Mouse (Mus musculus): ENCODE measurements around the gene Mex3a. TPM values are rescaled to one million over a fixed set of nuclear protein-coding genes. Genes with fewer than 3 reads are reported as not detected.
A peak's percentile ranks its signal among the peaks of the same experiment; 100 is the strongest.

Mex3a gene
- polyA plus RNA-seq, 1 experiment from 2014 or later, result 7.3 TPM

DNA sequence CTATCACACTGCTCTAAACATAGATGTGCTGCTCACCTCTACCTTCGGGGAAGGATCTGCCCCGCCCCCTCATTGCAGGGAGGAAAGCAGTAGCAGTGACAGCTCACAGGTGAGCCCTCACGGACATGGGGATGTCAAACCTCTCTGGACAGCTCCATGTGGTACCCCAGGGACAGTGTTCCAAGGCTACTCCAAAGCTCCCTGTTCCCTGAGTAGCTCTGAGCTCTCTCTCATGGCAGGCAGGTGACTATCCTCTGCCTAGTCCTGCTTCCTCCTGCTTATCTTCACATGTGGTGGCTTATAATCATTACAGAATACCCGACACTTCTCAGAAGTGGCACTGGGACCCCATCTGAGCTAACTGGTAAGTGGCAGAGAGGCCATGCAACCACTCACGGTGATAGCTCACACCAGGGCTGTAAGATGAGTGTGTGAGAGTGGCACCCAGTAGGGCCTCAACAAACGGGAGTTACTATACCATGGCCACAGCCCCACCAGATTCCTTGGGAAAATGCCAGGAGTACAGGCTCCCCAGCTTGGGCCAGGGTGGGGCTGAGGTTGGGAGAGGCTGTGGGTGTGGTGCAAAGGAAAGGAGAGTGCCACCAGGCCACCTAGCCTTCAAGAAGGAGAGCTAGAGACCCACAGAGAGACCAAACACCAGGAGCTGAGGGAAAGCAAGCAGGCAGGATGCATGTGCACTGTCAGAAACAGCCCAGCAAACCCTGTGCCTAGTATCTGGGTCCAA is 14.7 kb downstream of the Mex3a start:
- no peaks in the 10 kb centered on the region for H3K36me3 ChIP-seq (ENCODE audit: control insufficient read depth, insufficient read depth, low read length)
- H3K4me1 ChIP-seq (ENCODE audit: control insufficient read depth, insufficient read depth, low read length), result peaks cover 10% of the 10 kb centered on the region
- H3K4me3 ChIP-seq (ENCODE audit: low read length), result peak overlapping the region; percentile 29
- peak overlapping the region; percentile 50 for H3K4me2 ChIP-seq (ENCODE audit: low read depth, low read length)
- no peaks in the 10 kb centered on the region for H3K9me3 ChIP-seq (ENCODE audit: control insufficient read depth, low read length)
- H3K27me3 ChIP-seq (replicated peaks; ENCODE audit: control insufficient read depth, insufficient read depth, low read length), result no peaks in the 10 kb centered on the region
- no peak overlapping the region for H3K9ac ChIP-seq (ENCODE audit: low read depth, low read length)
- 0 out of 2 replicates have a peak, but pooled peaks have one; percentile 24 for ATAC-seq
- WGBS, result 56% methylated on average over 6 of the region's 6 CpGs
- no peak overlapping the region; the same call in 1 of the 2 replicates for H3K27ac ChIP-seq (ENCODE audit: low read length)

DNA sequence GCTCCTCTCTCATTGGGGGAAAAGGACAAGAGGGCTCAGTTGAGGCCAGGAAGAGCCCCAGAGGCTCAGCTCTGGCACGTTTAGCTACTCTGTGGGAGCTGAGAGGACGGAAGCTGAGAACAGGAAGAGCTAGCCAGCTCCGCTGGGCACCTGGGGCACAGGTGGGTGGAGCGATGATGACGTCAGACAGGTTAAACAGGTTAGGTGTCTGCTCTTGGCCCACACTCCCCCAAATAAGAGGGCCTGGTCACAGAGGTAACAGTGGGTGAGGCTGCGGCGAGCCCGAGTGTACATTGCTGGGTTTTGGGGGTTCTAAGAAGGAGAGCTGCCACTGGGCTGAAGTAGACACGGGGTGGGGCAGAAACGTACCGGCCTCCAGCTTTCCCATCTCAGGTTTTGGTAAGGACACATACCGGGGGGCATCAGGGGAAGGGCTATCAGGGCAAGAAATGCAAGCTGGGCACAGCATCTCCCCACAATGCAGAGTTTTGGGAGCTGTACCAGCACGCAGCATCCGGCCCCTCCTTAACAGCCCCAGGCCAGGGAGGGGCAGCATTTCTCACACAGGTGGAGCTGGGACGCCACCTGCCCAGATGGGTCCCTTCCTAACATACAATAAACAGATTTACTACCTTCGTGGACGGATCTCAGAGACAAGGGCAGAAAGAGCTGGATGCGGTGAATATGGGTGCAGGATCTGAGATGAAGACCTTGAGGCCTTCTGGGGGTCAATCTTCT is 16.2 kb downstream of the Mex3a start, which contains the start of gene Rab25:
Rab25 (minus strand) TSS at position 121 of the 738 bp plus-strand sequence.
- Histone ChIP-seq H3K36me3 (ENCODE audit: control insufficient read depth, insufficient read depth, low read length) (no peaks in the 10 kb centered on the region), H3K9ac (ENCODE audit: low read depth, low read length) (peak within 1 kb of the TSS; percentile 65), H3K27me3 (replicated peaks; ENCODE audit: control insufficient read depth, insufficient read depth, low read length) (no peaks in the 10 kb centered on the region), H3K4me2 (ENCODE audit: low read depth, low read length) (peak within 1 kb of the TSS; percentile 50), H3K4me3 (ENCODE audit: low read length) (peak within 1 kb of the TSS; percentile 49), H3K27ac (ENCODE audit: low read length) (peak within 1 kb of the TSS; percentile 75), H3K4me1 (ENCODE audit: control insufficient read depth, insufficient read depth, low read length) (peaks cover 14% of the 10 kb centered on the region), H3K9me3 (ENCODE audit: control insufficient read depth, low read length) (no peaks in the 10 kb centered on the region)
- ATAC-seq, result peak; percentile 45
- WGBS, result 41% methylated on average over 18 of the region's 18 CpGs

GRCm38 (mm10) chr3:88551586-88551985 is 19.4 kb downstream of the Mex3a start:
- Histone ChIP-seq H3K4me3 (ENCODE audit: low read length) (peak overlapping the region; percentile 95), H3K36me3 (ENCODE audit: control insufficient read depth, insufficient read depth, low read length) (no peaks in the 10 kb centered on the region), H3K27me3 (replicated peaks; ENCODE audit: control insufficient read depth, insufficient read depth, low read length) (no peaks in the 10 kb centered on the region), H3K9ac (ENCODE audit: low read depth, low read length) (peak overlapping the region; percentile 97; the same call in 1 of the 2 replicates), H3K4me2 (ENCODE audit: low read depth, low read length) (peak overlapping the region; percentile 86), H3K4me1 (ENCODE audit: control insufficient read depth, insufficient read depth, low read length) (peaks cover 29% of the 10 kb centered on the region), H3K9me3 (ENCODE audit: control insufficient read depth, low read length) (no peaks in the 10 kb centered on the region), H3K27ac (ENCODE audit: low read length) (peak overlapping the region; percentile 85; the same call in 1 of the 2 replicates)
- 66% methylated on average over 4 of the region's 4 CpGs for WGBS
- ATAC-seq, result no peak

DNA sequence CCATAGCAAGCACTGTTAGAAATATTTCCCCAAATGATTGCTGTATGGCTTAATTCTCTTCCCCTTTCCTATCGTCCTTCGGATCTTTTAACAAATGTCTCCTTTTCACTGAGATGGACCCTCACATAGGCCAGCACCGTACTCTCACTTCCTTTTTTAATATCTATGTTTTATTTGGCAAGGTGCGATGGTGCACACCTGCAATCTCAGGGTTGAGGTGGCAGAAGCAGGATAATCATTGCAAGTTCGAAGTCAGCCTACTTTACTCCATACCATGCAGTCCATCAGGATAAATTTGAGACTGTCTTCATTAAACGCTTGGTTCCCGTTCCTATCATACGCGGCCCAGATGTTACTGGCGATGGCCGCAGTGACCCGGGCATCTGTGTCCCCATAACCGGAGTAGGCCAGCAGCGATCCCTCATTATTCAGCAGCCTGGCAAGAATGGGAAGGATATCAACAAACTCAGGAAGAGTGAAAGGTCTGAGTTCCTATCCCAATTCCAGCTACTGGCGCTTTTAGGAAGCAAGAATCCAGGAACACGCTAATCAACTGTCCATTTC is 20.0 kb downstream of the Mex3a start:
- 17% methylated on average over 16 of the region's 16 CpGs for WGBS
- H3K27ac ChIP-seq (ENCODE audit: low read length), result peak overlapping the region; percentile 85
- H3K4me2 ChIP-seq (ENCODE audit: low read depth, low read length), result peak overlapping the region; percentile 86
- no peaks in the 10 kb centered on the region for H3K27me3 ChIP-seq (replicated peaks; ENCODE audit: control insufficient read depth, insufficient read depth, low read length)
- peaks cover 29% of the 10 kb centered on the region for H3K4me1 ChIP-seq (ENCODE audit: control insufficient read depth, insufficient read depth, low read length)
- no peak for ATAC-seq
- peaks cover 5% of the 10 kb centered on the region; the same call in 1 of the 2 replicates for H3K36me3 ChIP-seq (ENCODE audit: control insufficient read depth, insufficient read depth, low read length)
- H3K9ac ChIP-seq (ENCODE audit: low read depth, low read length), result peak overlapping the region; percentile 97
- peak overlapping the region; percentile 95 for H3K4me3 ChIP-seq (ENCODE audit: low read length)
- H3K9me3 ChIP-seq (ENCODE audit: control insufficient read depth, low read length), result no peaks in the 10 kb centered on the region

- peaks cover 5% of the 10 kb centered on the region; the same call in 1 of the 2 replicates for H3K36me3 ChIP-seq (ENCODE audit: control insufficient read depth, insufficient read depth, low read length)
- H3K27ac ChIP-seq (ENCODE audit: low read length), result peak within 1 kb of the TSS; percentile 94
- H3K4me1 ChIP-seq (ENCODE audit: control insufficient read depth, insufficient read depth, low read length), result peaks cover 29% of the 10 kb centered on the region
- no peaks in the 10 kb centered on the region for H3K9me3 ChIP-seq (ENCODE audit: control insufficient read depth, low read length)
- peak within 1 kb of the TSS; percentile 86 for H3K4me2 ChIP-seq (ENCODE audit: low read depth, low read length)
- H3K9ac ChIP-seq (ENCODE audit: low read depth, low read length), result peak within 1 kb of the TSS; percentile 97
- H3K4me3 ChIP-seq (ENCODE audit: low read length), result peak within 1 kb of the TSS; percentile 95
- H3K27me3 ChIP-seq (replicated peaks; ENCODE audit: control insufficient read depth, insufficient read depth, low read length), result no peaks in the 10 kb centered on the region
- under 1% methylated on average over 48 of the region's 48 CpGs for WGBS
- ATAC-seq, result peak; percentile 92
Measured at GRCm38 (mm10) chr3:88552676-88553524, 20.7 kb downstream of the Mex3a start, which contains the start of gene Lamtor2. TSS of gene Lamtor2 (minus strand) at chr3:88553074.

DNA sequence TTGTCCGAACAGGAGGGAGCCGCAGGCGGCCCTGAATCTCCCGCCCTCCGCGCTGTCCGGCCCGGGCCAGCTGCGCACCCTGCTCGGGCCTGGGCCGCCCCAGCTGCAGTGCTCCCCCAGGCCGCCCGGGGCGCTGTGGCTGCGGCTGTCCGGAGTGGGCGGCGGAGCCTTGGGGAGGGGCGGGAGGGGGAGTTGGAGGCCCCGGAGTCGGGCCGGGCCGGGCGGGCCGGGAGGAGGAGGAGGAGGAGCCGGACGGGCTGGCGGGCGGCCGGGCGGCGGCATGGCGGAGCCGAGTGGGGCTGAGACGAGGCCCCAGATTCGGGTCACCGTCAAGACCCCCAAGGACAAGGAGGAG is 21.3 kb downstream of the Mex3a start, which contains the start of gene Ubqln4:
Ubqln4 (plus strand) TSS at position 234 of the 355 bp plus-strand sequence.
- Histone ChIP-seq H3K9me3 (ENCODE audit: control insufficient read depth, low read length) (no peaks in the 10 kb centered on the region), H3K9ac (ENCODE audit: low read depth, low read length) (peak within 1 kb of the TSS; percentile 97), H3K36me3 (ENCODE audit: control insufficient read depth, insufficient read depth, low read length) (peaks cover 5% of the 10 kb centered on the region; the same call in 1 of the 2 replicates), H3K27me3 (replicated peaks; ENCODE audit: control insufficient read depth, insufficient read depth, low read length) (no peaks in the 10 kb centered on the region), H3K4me1 (ENCODE audit: control insufficient read depth, insufficient read depth, low read length) (peaks cover 29% of the 10 kb centered on the region), H3K4me2 (ENCODE audit: low read depth, low read length) (peak within 1 kb of the TSS; percentile 86), H3K4me3 (ENCODE audit: low read length) (peak within 1 kb of the TSS; percentile 95), H3K27ac (ENCODE audit: low read length) (peak within 1 kb of the TSS; percentile 94)
- WGBS, result 1% methylated on average over 29 of the region's 37 CpGs
- ATAC-seq, result peak; percentile 85

- Histone ChIP-seq H3K4me2 (ENCODE audit: low read depth, low read length) (peak overlapping the region; percentile 86), H3K9me3 (ENCODE audit: control insufficient read depth, low read length) (no peaks in the 10 kb centered on the region), H3K27ac (ENCODE audit: low read length) (peak overlapping the region; percentile 94), H3K4me3 (ENCODE audit: low read length) (peak overlapping the region; percentile 95), H3K36me3 (ENCODE audit: control insufficient read depth, insufficient read depth, low read length) (peaks cover 5% of the 10 kb centered on the region; the same call in 1 of the 2 replicates), H3K4me1 (ENCODE audit: control insufficient read depth, insufficient read depth, low read length) (peaks cover 25% of the 10 kb centered on the region), H3K27me3 (replicated peaks; ENCODE audit: control insufficient read depth, insufficient read depth, low read length) (no peaks in the 10 kb centered on the region), H3K9ac (ENCODE audit: low read depth, low read length) (peak overlapping the region; percentile 97)
- under 1% methylated on average over 41 of the region's 41 CpGs for WGBS
- peak; percentile 5 for ATAC-seq
Measured at GRCm38 (mm10) chr3:88553880-88554586, 21.8 kb downstream of the Mex3a start.

- Histone ChIP-seq H3K9me3 (ENCODE audit: control insufficient read depth, low read length) (no peaks in the 10 kb centered on the region), H3K4me1 (ENCODE audit: control insufficient read depth, insufficient read depth, low read length) (peaks cover 25% of the 10 kb centered on the region), H3K9ac (ENCODE audit: low read depth, low read length) (peak overlapping the region; percentile 34; the same call in 1 of the 2 replicates), H3K4me3 (ENCODE audit: low read length) (no peak overlapping the region), H3K36me3 (ENCODE audit: control insufficient read depth, insufficient read depth, low read length) (peaks cover 5% of the 10 kb centered on the region; the same call in 1 of the 2 replicates), H3K4me2 (ENCODE audit: low read depth, low read length) (peak overlapping the region; percentile 86; the same call in 1 of the 2 replicates), H3K27me3 (replicated peaks; ENCODE audit: control insufficient read depth, insufficient read depth, low read length) (no peaks in the 10 kb centered on the region), H3K27ac (ENCODE audit: low read length) (no peak overlapping the region)
- ATAC-seq, result no peak
- WGBS, result 89% methylated on average over 5 of the region's 5 CpGs
Measured at GRCm38 (mm10) chr3:88555069-88555605, 22.9 kb downstream of the Mex3a start.
